Mouse (Mus musculus): ENCODE measurements around the gene Zwint.
A peak's percentile ranks its signal among the peaks of the same experiment; 100 is the strongest.

Gene Zwint

GRCm38 (mm10) chr10:72654270-72655016 lies at the start of gene Zwint:
Gene Zwint (plus strand): TSS chr10:72654845.
- peak; percentile 91 for DNase-seq (ENCODE audit: extremely low read depth, low read depth)

GRCm38 (mm10) chr10:72613125-72613915 lies 41.3 kb upstream of the Zwint start:
- no peak for DNase-seq (ENCODE audit: extremely low read depth, low read depth)

GRCm38 (mm10) chr10:72616153-72616552 lies 38.5 kb upstream of the Zwint start:
- DNase-seq (ENCODE audit: extremely low read depth, low read depth), result no peak

GRCm38 (mm10) chr10:72620527-72620926 lies 34.1 kb upstream of the Zwint start:
- DNase-seq (ENCODE audit: extremely low read depth, low read depth), result peak; percentile 6

GRCm38 (mm10) chr10:72623561-72623960 lies 31.1 kb upstream of the Zwint start:
- DNase-seq (ENCODE audit: extremely low read depth, low read depth), result peak; percentile 4

- peak; percentile 4 for DNase-seq (ENCODE audit: extremely low read depth, low read depth)
Observed at GRCm38 (mm10) chr10:72634125-72634524, 20.5 kb upstream of the Zwint start.

GRCm38 (mm10) chr10:72650867-72651266 lies 3.8 kb upstream of the Zwint start:
- DNase-seq (ENCODE audit: extremely low read depth, low read depth), result no peak

- no peak for DNase-seq (ENCODE audit: extremely low read depth, low read depth)
Observed at GRCm38 (mm10) chr10:72653797-72654196, 848 bp upstream of the Zwint start.

- peak; percentile 86 for DNase-seq (ENCODE audit: extremely low read depth, low read depth)
Observed at GRCm38 (mm10) chr10:72655017-72655509, 418 bp downstream of the Zwint start.

GRCm38 (mm10) chr10:72659198-72659597 lies 4.6 kb downstream of the Zwint start:
- no peak for DNase-seq (ENCODE audit: extremely low read depth, low read depth)

- no peak for DNase-seq (ENCODE audit: extremely low read depth, low read depth)
Observed at GRCm38 (mm10) chr10:72660350-72660749, 5.7 kb downstream of the Zwint start.

GRCm38 (mm10) chr10:72667856-72668255 lies 13.2 kb downstream of the Zwint start:
- no peak for DNase-seq (ENCODE audit: extremely low read depth, low read depth)

- DNase-seq (ENCODE audit: extremely low read depth, low read depth), result peak; percentile 39
Observed at GRCm38 (mm10) chr10:72669086-72669485, 14.4 kb downstream of the Zwint start.

GRCm38 (mm10) chr10:72675971-72676370 lies 21.3 kb downstream of the Zwint start:
- DNase-seq (ENCODE audit: extremely low read depth, low read depth), result no peak

- DNase-seq (ENCODE audit: extremely low read depth, low read depth), result peak; percentile 84
Observed at GRCm38 (mm10) chr10:72676550-72676949, 21.9 kb downstream of the Zwint start.

GRCm38 (mm10) chr10:72679086-72679485 lies 24.4 kb downstream of the Zwint start:
- DNase-seq (ENCODE audit: extremely low read depth, low read depth), result no peak

- DNase-seq (ENCODE audit: extremely low read depth, low read depth), result no peak
Observed at GRCm38 (mm10) chr10:72701092-72701491, 46.4 kb downstream of the Zwint start.

GRCm38 (mm10) chr10:72713754-72714153 lies 59.1 kb downstream of the Zwint start:
- DNase-seq (ENCODE audit: extremely low read depth, low read depth), result no peak
